In genomic region chr19:59588068-59588522, GRCm38 (mm10) we compare ENCODE assay signal across 8 mouse cellular contexts.
A peak's percentile ranks its signal among the peaks of the same experiment; 100 is the strongest.
DNase-seq lines count a peak whose midpoint lies in the region; ATAC-seq and TF ChIP-seq lines count a peak whose summit lies in the region.

No protein-coding gene starts in this region.

- no peaks in the 10 kb centered on the region for H3K9me3 ChIP-seq in forebrain, embryonic 14.5 days (replicated peaks; ENCODE audit: control insufficient read depth, low read length)
- no peaks in the 10 kb centered on the region for H3K9me3 ChIP-seq in lung, embryonic 15.5 days

- no peaks in the 10 kb centered on the region; the same call in 1 of the 2 replicates for H3K27me3 ChIP-seq in forebrain, embryonic 14.5 days (replicated peaks; ENCODE audit: control insufficient read depth, insufficient read depth, low read length)
- H3K27me3 ChIP-seq in kidney, adult 2 months (replicated peaks; ENCODE audit: control insufficient read depth, insufficient read depth, low read length), result no peaks in the 10 kb centered on the region
- H3K27me3 ChIP-seq in lung, embryonic 15.5 days, result no peaks in the 10 kb centered on the region

- no peaks in the 10 kb centered on the region for H3K36me3 ChIP-seq in forebrain, embryonic 14.5 days (ENCODE audit: control insufficient read depth, insufficient read depth, low read length)
- H3K36me3 ChIP-seq in kidney, adult 2 months (ENCODE audit: control insufficient read depth, insufficient read depth, low read length), result no peaks in the 10 kb centered on the region
- H3K36me3 ChIP-seq in lung, embryonic 15.5 days, result no peaks in the 10 kb centered on the region

- H3K4me3 ChIP-seq in forebrain, embryonic 14.5 days (ENCODE audit: low read depth, low read length), result peak overlapping the region; percentile 18; the same call in 1 of the 2 replicates
- peak overlapping the region; percentile 19 for H3K4me3 ChIP-seq in kidney, adult 2 months (ENCODE audit: insufficient read depth, low read depth, low read length)
- H3K4me3 ChIP-seq in lung, embryonic 15.5 days, result peak overlapping the region; percentile 36

- no peak for TF ChIP-seq POLR2A in kidney, adult 2 months (IDR thresholded peaks at IDR 0.05; ENCODE audit: low read depth, low read length)

- TF ChIP-seq CTCF in kidney, adult 2 months (conservative IDR thresholded peaks at IDR 0.05; ENCODE audit: insufficient read depth, insufficient read length, low read depth, low read length), result no peak

- no peak overlapping the region for H3K9ac ChIP-seq in forebrain, embryonic 14.5 days (ENCODE audit: low read length)
- no peak overlapping the region for H3K9ac ChIP-seq in lung, embryonic 15.5 days

- DNase-seq in right cerebral cortex, postnatal 4 days, result peak; percentile 10
- DNase-seq in right cerebral cortex, postnatal 36 days (ENCODE audit: low spot score in 2 of 2), result no peak
- peak; percentile 22 for DNase-seq in forebrain, embryonic 14.5 days (ENCODE audit: low spot score)
- DNase-seq in kidney, adult 2 months, result peak; percentile 88
- DNase-seq in retina, embryonic 14.5 days (ENCODE audit: low spot score), result peak; percentile 72
- no peak for DNase-seq in frontal cortex, postnatal 25 days (ENCODE audit: low spot score in 2 of 2)
- DNase-seq in left cerebral cortex, adult 8-10 months (ENCODE audit: low spot score in 2 of 2), result no peak

- H3K4me1 ChIP-seq in forebrain, embryonic 14.5 days (ENCODE audit: control insufficient read depth, insufficient read depth, low read length), result peaks cover 4% of the 10 kb centered on the region; the same call in 1 of the 2 replicates
- no peaks in the 10 kb centered on the region; the same call in 1 of the 2 replicates for H3K4me1 ChIP-seq in kidney, adult 2 months (ENCODE audit: control insufficient read depth, insufficient read depth, low read length)
- peaks cover 12% of the 10 kb centered on the region; the same call in 1 of the 2 replicates for H3K4me1 ChIP-seq in lung, embryonic 15.5 days

- WGBS in forebrain, embryonic 14.5 days, result under 1% methylated on average over 17 of the region's 17 CpGs
- WGBS in kidney, adult 2 months, result 5% methylated on average over 17 of the region's 17 CpGs
- 13% methylated on average over 17 of the region's 17 CpGs for WGBS in lung, embryonic 15.5 days

- no peak overlapping the region for H3K27ac ChIP-seq in forebrain, embryonic 14.5 days (ENCODE audit: low read depth, low read length)
- H3K27ac ChIP-seq in kidney, adult 2 months (ENCODE audit: insufficient read depth, low read depth, low read length), result peak overlapping the region; percentile 46
- H3K27ac ChIP-seq in lung, embryonic 15.5 days, result no peak overlapping the region

- ATAC-seq in forebrain, embryonic 14.5 days, result no peak
- ATAC-seq in lung, embryonic 15.5 days (ENCODE audit: borderline replicate concordance, extremely low read depth, low FRiP score, low TSS enrichment), result peak; percentile 78; the same call in 1 of the 2 replicates

- H3K4me2 ChIP-seq in forebrain, embryonic 14.5 days (ENCODE audit: low read length), result peak overlapping the region; percentile 45
- peak overlapping the region; percentile 58 for H3K4me2 ChIP-seq in lung, embryonic 15.5 days

Comparison
In these comparisons a context has a peak if more than half of its experiments do, and no peak if none do; other contexts are left out.
1. DNase-seq: peak in right cerebral cortex, postnatal 4 days (single experiment), forebrain, embryonic 14.5 days (single experiment), kidney, adult 2 months (single experiment) and retina, embryonic 14.5 days (single experiment); none in right cerebral cortex, postnatal 36 days (0 of 2), frontal cortex, postnatal 25 days (0 of 2) and left cerebral cortex, adult 8-10 months (0 of 2).
2. Peak in every context shown above with its lines, with median percentiles within 50 percentile points of each other: H3K4me3 ChIP-seq.